Mouse (Mus musculus) forebrain, embryonic 15.5 days (tissue): ENCODE results near the gene Esm1. TPM values are rescaled to one million over a fixed set of nuclear protein-coding genes. Genes with fewer than 3 reads are reported as not detected.
A peak's percentile ranks its signal among the peaks of the same experiment; 100 is the strongest.

Experiments
- ATAC-seq: fragments of 200-750 bp; cut with Nextera tagmentation; replicated peaks from 2 replicates; pipeline ENCODE4 v1.8.0; 2017; ENCODE audit warnings: mild to moderate bottlenecking, moderate TSS enrichment, moderate library complexity
- H3K27ac ChIP-seq: fragments of 300-500 bp; sonication (generic); replicated peaks from 2 replicates; pipeline ENCODE4 v1.5.1; 2015; ENCODE audit warnings: mild to moderate bottlenecking, inconsistent platforms
- H3K27me3 ChIP-seq: fragments of 300-500 bp; sonication (generic); 2 replicates; pipeline ENCODE4 v1.6.1; 2015; ENCODE audit warnings: inconsistent platforms
- H3K36me3 ChIP-seq: fragments of 300-500 bp; sonication (generic); 2 replicates; pipeline ENCODE4 v1.6.1; 2015; ENCODE audit warnings: mild to moderate bottlenecking, inconsistent platforms
- H3K4me1 ChIP-seq: fragments of 300-500 bp; sonication (generic); 2 replicates; pipeline ENCODE4 v1.6.1; 2015; ENCODE audit warnings: inconsistent platforms
- H3K4me2 ChIP-seq: fragments of 300-500 bp; sonication (generic); replicated peaks from 2 replicates; pipeline ENCODE4 v1.6.1; 2015; ENCODE audit warnings: mild to moderate bottlenecking, inconsistent platforms
- H3K4me3 ChIP-seq: fragments of 300-500 bp; sonication (generic); 2 replicates; pipeline ENCODE4 v1.5.1; 2015; ENCODE audit warnings: mild to moderate bottlenecking, inconsistent platforms
- H3K9ac ChIP-seq: fragments of 300-500 bp; sonication (generic); replicated peaks from 2 replicates; pipeline ENCODE4 v1.6.1; 2015; ENCODE audit warnings: mild to moderate bottlenecking, inconsistent platforms
- H3K9me3 ChIP-seq: fragments of 300-500 bp; sonication (generic); 2 replicates; pipeline ENCODE4 v1.6.1; 2016; ENCODE audit warnings: inconsistent platforms
- WGBS: fragments of 180-500 bp; shearing (Covaris S2); methylation state at CpG from one replicate; pipeline ENCODE4 v1.1.7; 2015; ENCODE audit warnings: mixed read lengths; 5-methylcytosine and 5-hydroxymethylcytosine counted together
- polyA plus RNA-seq: library from polyadenylated mRNA; unstranded; fragments of >200 nt; fragmentation: Nextera tagmentation; extraction: Ambion mirVana; gene quantifications from 2 replicates; pipeline ENCODE4 v1.2.1, GENCODE M21; 2015

Esm1 gene
- polyA plus RNA-seq, 1 experiment from 2014 or later, result 5.8 TPM

GRCm38 (mm10) chr13:113202184-113202583 lies 7.3 kb upstream of the Esm1 start:
- no peak for ATAC-seq
- H3K9ac ChIP-seq, result no peak overlapping the region
- H3K4me3 ChIP-seq, result no peak overlapping the region
- H3K27me3 ChIP-seq, result no peaks in the 10 kb centered on the region
- H3K9me3 ChIP-seq, result no peaks in the 10 kb centered on the region
- H3K27ac ChIP-seq, result no peak overlapping the region
- H3K36me3 ChIP-seq, result no peaks in the 10 kb centered on the region
- 78% methylated on average over 4 of the region's 4 CpGs for WGBS
- H3K4me1 ChIP-seq, result no peaks in the 10 kb centered on the region
- no peak overlapping the region for H3K4me2 ChIP-seq

DNA sequence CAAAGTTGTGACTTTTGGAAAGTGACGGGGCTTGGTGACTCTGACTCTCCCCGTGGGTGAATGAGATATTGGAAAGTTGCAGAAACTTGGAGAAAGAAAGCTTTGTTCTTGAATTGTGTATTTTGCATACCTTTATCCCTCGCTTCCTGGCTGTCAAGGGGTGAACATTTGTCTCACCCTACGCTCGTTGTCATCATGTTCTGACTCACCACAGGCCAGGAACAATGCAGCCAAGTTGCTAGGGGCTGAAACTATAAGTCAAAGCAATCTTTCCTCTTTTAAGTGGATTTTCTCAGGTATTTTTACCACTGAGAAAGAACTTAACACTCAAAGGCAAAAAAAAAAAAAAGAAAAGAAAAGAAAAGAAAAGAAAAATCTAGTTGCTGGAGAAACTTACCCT lies 6.3 kb upstream of the Esm1 start:
- ATAC-seq, result no peak
- Histone ChIP-seq H3K4me1 (no peaks in the 10 kb centered on the region), H3K4me3 (no peak overlapping the region), H3K9me3 (no peaks in the 10 kb centered on the region), H3K27me3 (no peaks in the 10 kb centered on the region), H3K9ac (no peak overlapping the region), H3K27ac (no peak overlapping the region), H3K4me2 (no peak overlapping the region), H3K36me3 (no peaks in the 10 kb centered on the region)
- WGBS, result 75% methylated on average over 5 of the region's 5 CpGs

- WGBS, result 94% methylated on average over 5 of the region's 5 CpGs
Measured at GRCm38 (mm10) chr13:113205346-113205745, 4.1 kb upstream of the Esm1 start.

DNA sequence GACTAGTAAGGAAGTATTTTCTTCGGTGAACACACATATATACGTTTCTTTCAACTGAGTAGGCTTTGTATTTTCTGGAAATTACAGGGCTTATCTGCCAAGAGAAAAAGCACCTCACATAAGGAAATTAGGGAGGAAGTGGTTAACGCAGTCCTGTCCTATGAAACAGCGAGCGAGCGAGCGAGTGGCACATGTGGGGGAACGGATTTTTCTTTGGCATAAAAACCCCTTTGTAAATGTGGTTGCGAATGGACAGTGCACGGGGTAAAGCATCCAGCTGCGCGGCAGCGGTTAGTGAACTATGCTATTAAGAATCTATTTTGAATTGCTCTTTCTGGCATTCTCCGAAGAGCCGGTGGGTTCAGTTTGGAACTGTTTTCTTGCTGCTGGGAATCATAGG lies 1.9 kb downstream of the Esm1 start:
- Histone ChIP-seq H3K27ac (no peak overlapping the region), H3K4me3 (no peak overlapping the region), H3K9me3 (no peaks in the 10 kb centered on the region), H3K4me1 (no peaks in the 10 kb centered on the region), H3K4me2 (no peak overlapping the region), H3K9ac (no peak overlapping the region), H3K36me3 (no peaks in the 10 kb centered on the region), H3K27me3 (no peaks in the 10 kb centered on the region)
- no peak for ATAC-seq
- 57% methylated on average over 15 of the region's 15 CpGs for WGBS

More at GRCm38 (mm10) chr13:113205346-113205745, 4.1 kb upstream of the Esm1 start:
- Histone ChIP-seq H3K36me3 (no peaks in the 10 kb centered on the region), H3K4me3 (no peak overlapping the region), H3K27me3 (no peaks in the 10 kb centered on the region), H3K9ac (no peak overlapping the region), H3K27ac (no peak overlapping the region), H3K9me3 (no peaks in the 10 kb centered on the region), H3K4me1 (no peaks in the 10 kb centered on the region), H3K4me2 (no peak overlapping the region)
- no peak for ATAC-seq

DNA sequence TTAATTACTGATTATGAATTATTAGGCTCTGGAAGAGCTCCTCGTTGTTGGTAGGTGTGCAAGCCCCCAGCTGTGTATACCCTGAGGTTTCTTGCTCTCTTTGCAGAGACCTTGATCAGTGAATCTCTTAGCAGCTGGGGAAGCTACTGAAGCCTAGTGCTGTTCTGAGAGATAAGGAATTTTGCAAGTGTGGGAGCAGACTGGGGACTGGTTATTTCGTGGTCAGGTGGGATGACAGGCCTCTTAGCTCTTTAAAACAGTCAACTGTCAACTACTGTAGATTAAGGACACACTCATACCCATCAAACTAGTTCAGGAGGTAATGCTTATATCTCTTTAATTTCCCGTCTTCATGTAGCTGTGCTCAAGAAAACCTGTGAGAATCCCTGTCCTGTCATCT lies 2.9 kb downstream of the Esm1 start:
- no peak for ATAC-seq
- no peaks in the 10 kb centered on the region for H3K27me3 ChIP-seq
- WGBS, result 76% methylated on average over 3 of the region's 3 CpGs

DNA sequence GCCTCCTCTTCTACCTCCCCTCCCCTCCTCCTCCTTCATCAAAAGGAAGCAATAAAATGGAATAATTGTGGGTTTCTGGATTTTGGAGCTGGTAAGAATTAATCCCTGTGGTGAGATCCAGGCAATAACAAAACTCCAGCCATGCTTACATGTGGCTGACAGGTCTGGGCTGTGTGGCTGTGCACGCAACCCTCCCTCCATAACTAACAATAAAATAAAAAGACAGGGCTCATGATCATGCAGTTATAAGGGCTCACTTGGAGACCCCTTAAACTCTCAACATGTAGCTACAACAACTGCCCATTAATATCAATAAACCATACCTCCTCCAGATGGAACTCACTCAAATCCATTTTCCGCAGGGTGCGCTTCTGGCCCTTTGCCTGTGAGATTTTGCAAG lies 4.4 kb downstream of the Esm1 start:
- ATAC-seq, result no peak
- WGBS, result 93% methylated on average over 3 of the region's 3 CpGs
- Histone ChIP-seq H3K9ac (no peak overlapping the region), H3K36me3 (no peaks in the 10 kb centered on the region), H3K27me3 (no peaks in the 10 kb centered on the region), H3K9me3 (no peaks in the 10 kb centered on the region), H3K4me3 (no peak overlapping the region), H3K4me1 (no peaks in the 10 kb centered on the region), H3K27ac (no peak overlapping the region), H3K4me2 (no peak overlapping the region)

More for the DNA sequence above, 2.9 kb downstream of the Esm1 start:
- H3K36me3 ChIP-seq, result no peaks in the 10 kb centered on the region
- H3K4me1 ChIP-seq, result no peaks in the 10 kb centered on the region
- H3K27ac ChIP-seq, result no peak overlapping the region
- H3K4me3 ChIP-seq, result no peak overlapping the region
- no peak overlapping the region for H3K9ac ChIP-seq
- no peak overlapping the region for H3K4me2 ChIP-seq
- H3K9me3 ChIP-seq, result no peaks in the 10 kb centered on the region

DNA sequence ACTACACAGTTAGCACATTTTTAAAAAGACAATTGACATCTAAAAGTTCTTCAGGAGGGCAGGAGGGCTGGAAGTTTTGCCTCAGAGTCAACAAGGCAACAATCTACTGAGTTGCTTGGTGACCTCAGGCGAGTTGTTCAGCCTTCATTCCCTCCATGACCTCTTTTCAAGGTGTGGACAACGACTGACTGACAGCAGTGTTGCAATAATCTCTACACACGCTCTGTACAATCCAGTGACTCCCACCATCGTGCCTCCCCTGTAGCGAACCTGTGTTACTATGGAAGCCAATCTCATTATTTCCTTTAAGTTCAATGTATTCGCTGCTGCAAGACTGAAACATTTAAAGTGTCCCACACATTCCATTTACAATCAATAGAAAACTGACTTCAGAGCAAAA lies 12.4 kb downstream of the Esm1 start:
- no peak overlapping the region for H3K9ac ChIP-seq
- H3K27me3 ChIP-seq, result no peaks in the 10 kb centered on the region
- H3K9me3 ChIP-seq, result no peaks in the 10 kb centered on the region
- H3K4me3 ChIP-seq, result no peak overlapping the region
- H3K4me2 ChIP-seq, result no peak overlapping the region
- ATAC-seq, result no peak
- peaks cover 7% of the 10 kb centered on the region for H3K4me1 ChIP-seq
- H3K36me3 ChIP-seq, result no peaks in the 10 kb centered on the region
- H3K27ac ChIP-seq, result no peak overlapping the region
- 58% methylated on average over 6 of the region's 6 CpGs for WGBS

GRCm38 (mm10) chr13:113224105-113224504 lies 14.6 kb downstream of the Esm1 start:
- Histone ChIP-seq H3K4me3 (no peak overlapping the region), H3K4me1 (peaks cover 7% of the 10 kb centered on the region), H3K4me2 (peak overlapping the region; percentile 28), H3K36me3 (no peaks in the 10 kb centered on the region), H3K9me3 (no peaks in the 10 kb centered on the region), H3K27ac (no peak overlapping the region), H3K27me3 (no peaks in the 10 kb centered on the region), H3K9ac (no peak overlapping the region)
- WGBS, result 6% methylated on average over 2 of the region's 2 CpGs
- peak; percentile 12; the same call in 1 of the 2 replicates for ATAC-seq

- 34% methylated on average over 7 of the region's 7 CpGs for WGBS
- H3K27ac ChIP-seq, result no peak within 1 kb of the TSS
- no peaks in the 10 kb centered on the region for H3K27me3 ChIP-seq
- no peak within 1 kb of the TSS for H3K4me3 ChIP-seq
- no peaks in the 10 kb centered on the region for H3K36me3 ChIP-seq
- H3K9me3 ChIP-seq, result no peaks in the 10 kb centered on the region
- peak; percentile 98 for ATAC-seq
- no peak within 1 kb of the TSS for H3K4me2 ChIP-seq
- no peak within 1 kb of the TSS for H3K9ac ChIP-seq
- peaks cover 7% of the 10 kb centered on the region for H3K4me1 ChIP-seq
Measured at GRCm38 (mm10) chr13:113225811-113226210, 16.4 kb downstream of the Esm1 start, which contains the start of gene Gzmk. TSS of gene Gzmk (minus strand) at chr13:113225908.

GRCm38 (mm10) chr13:113227076-113227475 lies 17.6 kb downstream of the Esm1 start:
- H3K9me3 ChIP-seq, result no peaks in the 10 kb centered on the region
- no peak overlapping the region for H3K4me2 ChIP-seq
- H3K9ac ChIP-seq, result no peak overlapping the region
- H3K4me3 ChIP-seq, result no peak overlapping the region
- ATAC-seq, result no peak
- WGBS, result 89% methylated on average over 4 of the region's 4 CpGs
- H3K27me3 ChIP-seq, result no peaks in the 10 kb centered on the region
- peaks cover 7% of the 10 kb centered on the region for H3K4me1 ChIP-seq
- H3K27ac ChIP-seq, result no peak overlapping the region
- H3K36me3 ChIP-seq, result no peaks in the 10 kb centered on the region

- H3K4me1 ChIP-seq, result peaks cover 7% of the 10 kb centered on the region
- WGBS, result 85% methylated on average over 17 of the region's 17 CpGs
Measured at GRCm38 (mm10) chr13:113227666-113228463, 18.4 kb downstream of the Esm1 start.

DNA sequence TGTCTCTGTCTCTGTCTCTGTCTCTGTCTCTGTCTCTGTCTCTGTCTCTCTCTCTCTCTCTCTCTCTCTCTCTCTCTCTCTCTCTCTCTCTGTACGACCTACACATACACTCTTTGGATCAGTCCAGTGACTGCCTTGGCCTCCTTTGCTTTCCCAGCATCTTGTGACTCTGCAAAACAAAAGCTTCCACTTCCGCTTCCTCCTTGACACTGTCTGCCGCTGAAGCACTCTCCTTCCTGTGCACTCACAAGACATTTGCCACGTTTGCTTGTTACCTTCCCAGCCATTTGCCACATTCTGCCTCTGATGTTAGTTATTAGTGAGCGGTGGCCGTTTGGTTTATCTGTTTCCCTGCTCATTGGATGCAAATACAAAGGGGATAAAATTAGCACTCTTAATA lies 32.7 kb downstream of the Esm1 start:
- no peak overlapping the region for H3K4me3 ChIP-seq
- H3K27ac ChIP-seq, result no peak overlapping the region
- no peak for ATAC-seq
- no peaks in the 10 kb centered on the region for H3K9me3 ChIP-seq
- WGBS, result 56% methylated on average over 6 of the region's 6 CpGs
- H3K36me3 ChIP-seq, result no peaks in the 10 kb centered on the region
- H3K27me3 ChIP-seq, result no peaks in the 10 kb centered on the region
- no peak overlapping the region for H3K4me2 ChIP-seq
- H3K9ac ChIP-seq, result no peak overlapping the region
- no peaks in the 10 kb centered on the region for H3K4me1 ChIP-seq

More at GRCm38 (mm10) chr13:113227666-113228463, 18.4 kb downstream of the Esm1 start:
- Histone ChIP-seq H3K27me3 (no peaks in the 10 kb centered on the region), H3K9ac (no peak overlapping the region), H3K9me3 (no peaks in the 10 kb centered on the region), H3K4me3 (no peak overlapping the region), H3K4me2 (no peak overlapping the region), H3K27ac (no peak overlapping the region), H3K36me3 (no peaks in the 10 kb centered on the region)
- ATAC-seq, result no peak

- ATAC-seq, result no peak
- no peaks in the 10 kb centered on the region for H3K27me3 ChIP-seq
- H3K4me1 ChIP-seq, result no peaks in the 10 kb centered on the region
- no peaks in the 10 kb centered on the region for H3K36me3 ChIP-seq
- H3K4me2 ChIP-seq, result no peak overlapping the region
- no peaks in the 10 kb centered on the region for H3K9me3 ChIP-seq
- WGBS, result 84% methylated on average over 8 of the region's 8 CpGs
- H3K9ac ChIP-seq, result no peak overlapping the region
- H3K4me3 ChIP-seq, result no peak overlapping the region
- H3K27ac ChIP-seq, result no peak overlapping the region
Measured at GRCm38 (mm10) chr13:113245025-113245424, 35.6 kb downstream of the Esm1 start.
